Mouse (Mus musculus) brain, embryonic 14.5 days (tissue): Measurements from ENCODE around the gene Megf9.

Experiments
- CTCF ChIP-seq: fragments of 200-500 bp; IDR thresholded peaks from 2 replicates; pipeline ENCODE4 v1.5.1; 2012; ENCODE audit warnings: inconsistent platforms, mild to moderate bottlenecking, moderate library complexity, borderline replicate concordance; ENCODE audit not compliant: insufficient read depth, insufficient read length; ENCODE audit errors: extremely low read depth
- POLR2A ChIP-seq: fragments of 200-500 bp; IDR thresholded peaks from 2 replicates; pipeline ENCODE4 v1.6.1; 2012; ENCODE audit warnings: mild to moderate bottlenecking, inconsistent platforms, borderline replicate concordance; ENCODE audit not compliant: poor library complexity, insufficient read depth, insufficient read length, severe bottlenecking; ENCODE audit errors: extremely low read depth

- TF ChIP-seq CTCF, result no peak
- TF ChIP-seq POLR2A, result peak; percentile 80
Observed at GRCm38 (mm10) chr4:70409994-70410721, 124.6 kb downstream of the Megf9 start, which contains the start of gene Cdk5rap2.
